Mouse (Mus musculus) C2C12 (cell line): ENCODE results near the gene Magel2. TPM values are rescaled to one million over a fixed set of nuclear protein-coding genes. Genes with fewer than 3 reads are reported as not detected.

Source experiments
- H3K27me3 ChIP-seq: one replicate; pipeline ENCODE4 v1.6.1; 2011; ENCODE audit not compliant: control insufficient read depth, insufficient read depth, insufficient read length
- H3K36me3 ChIP-seq: one replicate; pipeline ENCODE4 v1.6.1; 2011; ENCODE audit not compliant: control insufficient read depth, insufficient read depth
- H3K4me3 ChIP-seq: one replicate; pipeline ENCODE4 v1.5.1; 2011; ENCODE audit warnings: mild to moderate bottlenecking, control low read depth; ENCODE audit not compliant: poor library complexity, insufficient read depth, severe bottlenecking
- H3K79me2 ChIP-seq: one replicate; pipeline ENCODE4 v1.6.1; 2011; ENCODE audit not compliant: control insufficient read depth, insufficient read depth
- H3K79me3 ChIP-seq: one replicate; pipeline ENCODE4 v1.6.1; 2011; ENCODE audit warnings: low read depth, control low read depth
- H3ac ChIP-seq: one replicate; pipeline ENCODE3; 2011; ENCODE audit warnings: low read depth; ENCODE audit not compliant: control insufficient read depth, insufficient read length
- CEBPB ChIP-seq: IDR thresholded peaks from one replicate; pipeline ENCODE4 v1.6.1; 2011; ENCODE audit warnings: low read depth, mild to moderate bottlenecking, control low read depth, moderate library complexity
- CTCF ChIP-seq: IDR thresholded peaks from one replicate; pipeline ENCODE4 v1.5.1; 2011; ENCODE audit not compliant: control insufficient read depth, insufficient read depth, insufficient read length
- FOSL1 ChIP-seq: IDR thresholded peaks from one replicate; pipeline ENCODE4 v1.8.0; 2011; ENCODE audit warnings: mild to moderate bottlenecking, low read length; ENCODE audit not compliant: poor library complexity, insufficient read depth, severe bottlenecking
- MAX ChIP-seq: IDR thresholded peaks from one replicate; pipeline ENCODE4 v1.6.1; 2011; ENCODE audit warnings: mild to moderate bottlenecking, control low read depth
- MYOD1 ChIP-seq: IDR thresholded peaks from one replicate; pipeline ENCODE4 v1.6.1; 2011; ENCODE audit warnings: low read depth; ENCODE audit not compliant: control insufficient read depth, insufficient read length
- MYOG ChIP-seq: IDR thresholded peaks from one replicate; pipeline ENCODE4 v1.6.1; 2011; ENCODE audit not compliant: control insufficient read depth, insufficient read length; ENCODE audit errors: extremely low read depth
- USF1 ChIP-seq: IDR thresholded peaks from one replicate; pipeline ENCODE4 v1.6.1; 2011; ENCODE audit warnings: low read depth, mild to moderate bottlenecking, control low read depth, moderate library complexity
- polyA plus RNA-seq: library from polyadenylated mRNA; unstranded; fragments of >200 nt; fragmentation: generic; extraction: Trizol; gene quantifications from one replicate; pipeline ENCODE4 v1.2.1, GENCODE M21; 2012; ENCODE audit warnings: missing spikeins

Magel2 gene
- polyA plus RNA-seq, 1 experiment, result 0.01 TPM

GRCm38 (mm10) chr7:62365039-62365636 lies 11.7 kb upstream of the Magel2 start:
- H3K36me3 ChIP-seq, result no peaks in the 10 kb centered on the region
- H3ac ChIP-seq, result no peak overlapping the region

GRCm38 (mm10) chr7:62366730-62367129 lies 10.1 kb upstream of the Magel2 start:
- Histone ChIP-seq H3K36me3 (no peaks in the 10 kb centered on the region), H3ac (no peak overlapping the region), H3K4me3 (no peak overlapping the region), H3K79me3 (no peaks in the 10 kb centered on the region), H3K79me2 (no peaks in the 10 kb centered on the region), H3K27me3 (no peaks in the 10 kb centered on the region)
- TF ChIP-seq CEBPB, result no peak
- TF ChIP-seq FOSL1, result no peak
- no peak for TF ChIP-seq MYOG
- TF ChIP-seq USF1, result no peak
- TF ChIP-seq CTCF, result no peak

More at GRCm38 (mm10) chr7:62365039-62365636, 11.7 kb upstream of the Magel2 start:
- Histone ChIP-seq H3K4me3 (no peak overlapping the region), H3K79me2 (no peaks in the 10 kb centered on the region), H3K79me3 (no peaks in the 10 kb centered on the region), H3K27me3 (no peaks in the 10 kb centered on the region)
- no peak for TF ChIP-seq FOSL1
- no peak for TF ChIP-seq CEBPB
- no peak for TF ChIP-seq CTCF
- TF ChIP-seq MYOG, result no peak
- no peak for TF ChIP-seq USF1
- no peak for TF ChIP-seq MYOD1
- TF ChIP-seq MAX, result no peak

- TF ChIP-seq MAX (no peak), CTCF (peak; percentile 33)
- H3K27me3 ChIP-seq, result no peaks in the 10 kb centered on the region
- no peak overlapping the region for H3K4me3 ChIP-seq
- H3K79me2 ChIP-seq, result no peaks in the 10 kb centered on the region
- no peaks in the 10 kb centered on the region for H3K79me3 ChIP-seq
- no peaks in the 10 kb centered on the region for H3K36me3 ChIP-seq
- no peak overlapping the region for H3ac ChIP-seq
Measured at GRCm38 (mm10) chr7:62375658-62376057, 1.2 kb upstream of the Magel2 start.

GRCm38 (mm10) chr7:62377313-62377712 lies 503 bp downstream of the Magel2 start:
- Histone ChIP-seq H3K27me3 (no peaks in the 10 kb centered on the region), H3K36me3 (no peaks in the 10 kb centered on the region), H3K4me3 (no peak overlapping the region), H3K79me2 (no peaks in the 10 kb centered on the region), H3K79me3 (no peaks in the 10 kb centered on the region), H3ac (no peak overlapping the region)
- no peak for TF ChIP-seq MYOD1

- Histone ChIP-seq H3K79me2 (no peaks in the 10 kb centered on the region), H3K79me3 (no peaks in the 10 kb centered on the region), H3K4me3 (no peak overlapping the region), H3K36me3 (no peaks in the 10 kb centered on the region), H3K27me3 (no peaks in the 10 kb centered on the region), H3ac (no peak overlapping the region)
- TF ChIP-seq CTCF (no peak), USF1 (no peak), MYOD1 (no peak), CEBPB (no peak)
Measured at GRCm38 (mm10) chr7:62378529-62378928, 1.7 kb downstream of the Magel2 start.

GRCm38 (mm10) chr7:62382391-62382790 lies 5.6 kb downstream of the Magel2 start:
- TF ChIP-seq CTCF (peak; percentile 58), USF1 (no peak)
- Histone ChIP-seq H3K36me3 (no peaks in the 10 kb centered on the region), H3K27me3 (no peaks in the 10 kb centered on the region), H3ac (no peak overlapping the region), H3K79me3 (no peaks in the 10 kb centered on the region), H3K4me3 (no peak overlapping the region), H3K79me2 (no peaks in the 10 kb centered on the region)
